Mouse (Mus musculus) heart, adult 2 months (tissue): ENCODE results near the gene E2f7. TPM values are rescaled to one million over a fixed set of nuclear protein-coding genes. Genes with fewer than 3 reads are reported as not detected.
"Not testable (repeated sequence)": the region's sequence is repeated elsewhere in the genome, so short reads cannot be mapped to it uniquely, and the experiment has no call there.

ENCODE experiments used
- DNase-seq, 2 experiments: peaks; one replicate each; pipeline ENCODE4 v3.0.0; 2021
- H3K27ac ChIP-seq: fragments of 200-600 bp; 2 replicates; pipeline ENCODE4 v1.8.1; 2022
- H3K27me3 ChIP-seq: fragments of 200-500 bp; 2 replicates; pipeline ENCODE4 v1.6.1; 2012; ENCODE audit warnings: mild to moderate bottlenecking, low read length, inconsistent platforms, mixed read lengths; ENCODE audit not compliant: control insufficient read depth, insufficient read depth
- H3K36me3 ChIP-seq: fragments of 200-500 bp; 2 replicates; pipeline ENCODE4 v1.6.1; 2012; ENCODE audit warnings: low read length, inconsistent platforms; ENCODE audit not compliant: control insufficient read depth, insufficient read depth
- H3K4me1 ChIP-seq: fragments of 200-500 bp; 2 replicates; pipeline ENCODE4 v1.6.1; 2011; ENCODE audit warnings: low read length; ENCODE audit not compliant: control insufficient read depth, insufficient read depth
- H3K4me3 ChIP-seq: fragments of 200-600 bp; 2 replicates; pipeline ENCODE4 v1.8.1; 2022
- H3K79me2 ChIP-seq: fragments of 200-500 bp; replicated peaks from 2 replicates; pipeline ENCODE4 v1.6.1; 2012; ENCODE audit warnings: mild to moderate bottlenecking, inconsistent platforms, low read length, moderate library complexity, mixed read lengths; ENCODE audit not compliant: control insufficient read depth, insufficient read depth
- H3K9ac ChIP-seq: fragments of 200-500 bp; 2 replicates; pipeline ENCODE4 v1.6.1; 2012; ENCODE audit warnings: low read depth, mild to moderate bottlenecking, control low read depth, inconsistent platforms, low read length, mixed read lengths
- CTCF ChIP-seq: fragments of 200-600 bp; IDR thresholded peaks from 2 replicates; pipeline ENCODE4 v1.8.1; 2022; ENCODE audit warnings: antibody characterized with exemption, mild to moderate bottlenecking, moderate library complexity
- EP300 ChIP-seq: fragments of 200-500 bp; IDR thresholded peaks from 2 replicates; pipeline ENCODE4 v1.6.1; 2011; ENCODE audit warnings: low read depth, low read length, control low read depth; ENCODE audit not compliant: insufficient read depth
- POLR2A ChIP-seq: fragments of 200-500 bp; IDR thresholded peaks from 2 replicates; pipeline ENCODE4 v1.6.1; 2011; ENCODE audit warnings: mild to moderate bottlenecking, low read depth, low read length, control low read depth; ENCODE audit not compliant: insufficient read depth
- WGBS: fragments of 180-500 bp; shearing (Covaris S2); methylation state at CpG from one replicate; pipeline ENCODE4 v1.1.7; 2018; 5-methylcytosine and 5-hydroxymethylcytosine counted together
- intact Hi-C: fragments of 180-260 bp; cut with DNase I; formaldehyde crosslinking; loops from one replicate; pipeline ENCODE4 v1.15.1; 2025
- polyA plus RNA-seq: library from polyadenylated mRNA; depleted of rRNA; stranded (reverse); fragments of >200 nt; gene quantifications from 2 replicates; pipeline ENCODE4 v1.2.3, GENCODE M21; 2012
- total RNA-seq, 2 experiments: library from RNA; stranded (reverse); gene quantifications; 2 replicates each; pipeline ENCODE4 v1.2.3; 2021

Gene E2f7
- total and polyA plus RNA-seq, 3 experiments, result 0.31 to 0.68 (median 0.59) TPM

DNA sequence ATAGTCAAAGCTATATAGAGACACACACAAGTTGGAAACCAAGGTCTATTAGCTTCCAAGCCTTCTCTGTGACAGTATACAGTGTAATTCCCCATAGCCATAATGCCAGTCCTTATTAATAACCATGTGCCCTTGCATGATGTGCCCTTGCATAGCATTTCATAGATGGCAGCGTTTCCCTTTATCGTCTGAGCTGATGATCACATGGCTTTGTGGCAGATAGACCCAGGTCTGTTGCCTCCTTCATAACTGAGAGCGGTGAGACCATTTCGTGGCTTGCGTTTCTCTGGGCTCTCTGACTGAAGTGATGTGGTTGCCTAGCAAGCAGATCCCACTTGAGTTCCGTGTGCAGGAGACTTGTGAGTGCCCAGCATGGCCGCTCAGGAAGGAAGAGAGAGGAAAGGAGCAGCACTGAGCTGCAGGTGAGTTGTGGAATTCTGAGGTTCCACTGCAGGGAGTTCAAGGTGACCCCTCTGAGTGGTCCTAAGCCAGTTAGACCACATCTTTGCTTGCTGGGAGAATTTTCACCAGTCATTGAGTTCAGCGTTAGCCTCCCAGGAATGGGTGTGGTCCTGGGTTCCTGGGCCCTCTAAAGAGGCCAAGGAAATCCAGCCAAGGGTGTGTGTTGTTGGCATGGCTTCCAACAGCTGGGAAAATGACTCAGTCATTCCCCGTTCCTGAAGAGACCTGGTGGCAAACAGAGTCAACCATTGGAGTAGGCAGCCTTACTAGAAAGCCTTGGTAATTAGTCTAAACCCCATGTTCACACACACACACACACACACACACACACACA is 4.5 kb downstream of the E2f7 start:
- Histone ChIP-seq H3K79me2 (no peaks in the 10 kb centered on the region), H3K4me1 (peaks cover 8% of the 10 kb centered on the region), H3K4me3 (no peak overlapping the region), H3K9ac (no peak overlapping the region), H3K27me3 (peaks cover 3% of the 10 kb centered on the region), H3K27ac (no peak overlapping the region), H3K36me3 (no peaks in the 10 kb centered on the region; the same call in 1 of the 2 replicates)
- intact Hi-C loops, result no loop called here
- DNase-seq, result no peak
- 81% methylated on average over 9 of the region's 9 CpGs for WGBS
- TF ChIP-seq CTCF, result no peak
- no peak for TF ChIP-seq POLR2A
- no peak for TF ChIP-seq EP300

DNA sequence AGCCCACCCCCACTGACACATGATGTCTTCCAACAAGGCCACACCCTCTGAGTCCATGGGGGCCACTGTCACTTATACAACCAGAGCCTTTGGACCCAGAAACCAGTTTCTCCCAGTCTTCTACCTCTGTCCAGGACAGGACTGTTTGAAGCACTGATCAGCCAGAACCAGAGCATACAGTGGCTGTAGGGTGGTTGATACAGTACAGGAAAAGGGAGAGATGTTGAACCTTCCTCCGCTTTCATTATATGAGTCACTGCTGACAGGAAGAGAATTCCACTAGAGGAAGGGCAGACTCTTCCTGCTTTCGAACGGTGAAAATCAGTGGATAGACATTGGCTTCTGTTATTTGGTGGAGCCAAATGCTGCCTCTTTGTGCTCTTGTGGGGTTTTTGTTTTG is 7.6 kb downstream of the E2f7 start:
- no peaks in the 10 kb centered on the region for H3K79me2 ChIP-seq

DNA sequence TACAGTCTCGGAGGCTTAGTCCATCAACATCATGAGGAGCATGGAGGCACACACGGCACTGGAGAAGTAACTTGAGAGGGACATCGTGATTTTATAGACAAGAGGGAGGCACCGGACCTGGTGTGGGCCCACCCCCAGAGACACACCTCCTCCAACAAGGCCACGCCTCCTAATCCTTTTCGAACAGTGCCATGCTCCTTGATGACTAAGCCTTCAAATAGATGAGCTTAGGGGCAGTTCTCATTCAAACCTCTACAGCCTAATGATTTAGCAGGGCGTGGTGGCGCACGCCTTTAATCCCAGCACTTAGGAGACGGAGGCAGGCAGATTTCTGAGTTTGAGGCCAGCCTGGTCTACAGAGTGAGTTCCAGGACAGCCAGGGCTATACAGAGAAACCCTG is 10.3 kb downstream of the E2f7 start:
- 98% methylated on average over 10 of the region's 10 CpGs for WGBS
- intact Hi-C loops, result no loop called here
- no peak overlapping the region for H3K9ac ChIP-seq
- H3K4me1 ChIP-seq, result peaks cover 7% of the 10 kb centered on the region
- DNase-seq, result no peak
- H3K27me3 ChIP-seq, result no peaks in the 10 kb centered on the region
- no peak overlapping the region for H3K27ac ChIP-seq
- no peak overlapping the region for H3K4me3 ChIP-seq
- no peak for TF ChIP-seq EP300
- TF ChIP-seq POLR2A, result no peak
- no peak for TF ChIP-seq CTCF
- no peaks in the 10 kb centered on the region for H3K36me3 ChIP-seq
- H3K79me2 ChIP-seq, result no peaks in the 10 kb centered on the region

More for the DNA sequence above, 7.6 kb downstream of the E2f7 start:
- no peak overlapping the region; the same call in 1 of the 2 replicates for H3K4me3 ChIP-seq
- H3K4me1 ChIP-seq, result peaks cover 7% of the 10 kb centered on the region
- WGBS, result 41% methylated on average over 3 of the region's 3 CpGs
- H3K9ac ChIP-seq, result no peak overlapping the region
- intact Hi-C loops, result no loop called here
- TF ChIP-seq CTCF, result no peak
- H3K27ac ChIP-seq, result peak overlapping the region; percentile 76
- no peaks in the 10 kb centered on the region for H3K27me3 ChIP-seq
- peak in 1 of 2 experiments; percentile 25 for DNase-seq
- H3K36me3 ChIP-seq, result no peaks in the 10 kb centered on the region

DNA sequence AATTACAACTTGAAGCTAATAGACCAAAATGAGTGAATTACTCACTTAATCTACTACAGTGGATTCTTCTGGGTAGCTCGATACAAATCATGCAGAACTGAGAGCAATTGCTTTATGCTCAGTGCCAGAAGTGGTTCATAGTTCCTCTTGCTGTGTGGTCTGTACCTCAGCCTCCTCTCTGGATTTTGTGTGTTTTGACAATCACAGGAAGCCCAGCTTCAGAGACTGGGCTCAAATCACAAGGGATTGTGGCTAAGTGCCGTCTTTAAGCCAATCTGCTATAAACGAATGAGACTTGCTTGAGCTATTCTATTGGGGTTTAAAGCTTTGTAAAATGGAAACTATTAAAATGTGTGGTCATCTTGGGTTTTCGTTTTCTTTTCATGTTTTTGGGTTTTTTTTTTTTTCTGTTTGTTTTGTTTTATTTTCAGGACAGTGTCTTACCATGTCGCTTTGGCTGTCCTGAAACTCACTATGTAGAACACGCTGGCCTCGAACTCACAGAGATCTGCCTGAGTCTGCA is 11.1 kb downstream of the E2f7 start:
- H3K27ac ChIP-seq, result no peak overlapping the region
- intact Hi-C loops, result no loop called here
- H3K36me3 ChIP-seq, result no peaks in the 10 kb centered on the region
- peak in 1 of 2 experiments; percentile 6 for DNase-seq
- no peak overlapping the region for H3K9ac ChIP-seq
- TF ChIP-seq CTCF (no peak), EP300 (no peak), POLR2A (no peak)
- H3K79me2 ChIP-seq, result no peaks in the 10 kb centered on the region
- 75% methylated on average over 7 of the region's 7 CpGs for WGBS
- H3K4me1 ChIP-seq, result peaks cover 7% of the 10 kb centered on the region
- no peaks in the 10 kb centered on the region for H3K27me3 ChIP-seq
- H3K4me3 ChIP-seq, result no peak overlapping the region

DNA sequence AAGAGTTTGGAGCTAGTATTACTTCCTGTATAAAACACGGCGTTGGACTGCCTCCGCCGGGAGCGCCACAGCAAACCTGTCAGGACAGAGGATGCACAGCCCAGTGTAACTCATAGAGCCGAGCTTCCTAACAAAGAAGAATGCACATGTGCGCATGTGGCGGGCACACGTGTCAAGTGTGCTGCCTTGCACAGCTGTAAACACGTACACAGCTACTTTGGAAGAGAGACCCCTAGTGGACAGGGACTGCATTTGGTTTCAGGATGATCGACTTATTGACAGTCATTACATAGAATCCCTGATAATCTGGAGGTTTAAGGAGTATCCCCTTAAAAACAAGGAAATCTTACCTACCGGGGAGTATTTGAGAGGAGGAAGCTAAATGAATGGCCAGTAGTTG is 15.3 kb downstream of the E2f7 start:
- WGBS, result 31% methylated on average over 8 of the region's 12 CpGs
- not testable (repeated sequence) for H3K27ac ChIP-seq, H3K4me3 ChIP-seq, H3K4me1 ChIP-seq, H3K36me3 ChIP-seq, H3K79me2 ChIP-seq, H3K9ac ChIP-seq, H3K27me3 ChIP-seq
- TF ChIP-seq CTCF, result peak; percentile 74
- DNase-seq, result peak in 1 of 2 experiments; percentile 24
- intact Hi-C loops, result loop anchor here (1.0 kb wide), 1 partner anchor 33 kb away; no protein-coding TSS in a partner anchor

DNA sequence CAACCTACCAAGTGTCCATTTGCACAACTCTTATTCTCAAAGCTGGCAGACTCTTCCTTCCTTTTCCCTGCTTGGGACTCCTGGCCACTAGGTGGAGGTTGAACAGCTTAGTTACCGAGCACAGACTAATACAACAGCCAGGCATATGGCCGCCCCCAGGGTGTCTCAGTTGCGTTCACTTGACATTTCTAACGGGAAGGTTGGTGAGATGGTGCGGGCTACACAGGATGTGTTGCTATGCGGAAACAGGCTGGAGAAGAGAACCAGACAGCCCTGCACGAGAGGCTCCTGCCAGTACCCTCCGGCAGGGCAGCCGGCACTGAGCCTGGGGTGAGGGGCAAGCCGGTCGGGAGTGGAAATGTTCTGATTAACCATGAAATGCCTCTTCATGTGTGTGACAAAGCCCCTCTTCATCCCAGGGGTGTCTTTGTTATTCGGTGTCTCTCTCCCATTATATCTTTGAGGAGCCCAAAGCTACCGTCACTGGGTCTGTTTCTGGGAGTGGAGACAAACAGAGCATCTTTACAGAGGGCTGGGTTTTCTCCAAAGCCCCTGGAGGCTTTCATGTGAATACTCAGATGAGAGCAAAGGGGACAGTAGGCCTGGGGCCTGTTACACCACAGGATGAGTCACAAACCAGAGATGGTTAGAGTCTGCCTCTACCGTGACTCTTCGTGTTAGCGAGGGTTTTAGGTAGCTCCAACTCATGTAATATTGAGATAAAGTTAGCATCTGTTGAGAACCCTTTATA is 17.1 kb downstream of the E2f7 start:
- H3K36me3 ChIP-seq, result no peaks in the 10 kb centered on the region
- H3K79me2 ChIP-seq, result no peaks in the 10 kb centered on the region
- no peak for DNase-seq
- H3K4me1 ChIP-seq, result no peaks in the 10 kb centered on the region
- 94% methylated on average over 16 of the region's 16 CpGs for WGBS
- H3K9ac ChIP-seq, result no peak overlapping the region
- intact Hi-C loops, result no loop called here
- H3K27me3 ChIP-seq, result no peaks in the 10 kb centered on the region
- no peak overlapping the region for H3K4me3 ChIP-seq
- no peak overlapping the region for H3K27ac ChIP-seq
- TF ChIP-seq POLR2A, result no peak
- no peak for TF ChIP-seq CTCF
